Mouse (Mus musculus): ENCODE data around the gene Zcchc3. TPM values are rescaled to one million over a fixed set of nuclear protein-coding genes. Genes with fewer than 3 reads are reported as not detected.

The Zcchc3 gene
- polyA plus RNA-seq, 1 experiment from 2014 or later: 2.6 TPM

- POLR2A ChIA-PET: interaction anchor here (1.1 kb wide), 1 partner anchor 13 kb away, joined by 3 read pairs; the partner anchor contains the start of gene Sox12
- ATAC-seq (no peak), DNase-seq (ENCODE audit: low read depth, low spot score) (no peak)
- in situ Hi-C loops (cut with MboI; ENCODE audit: low pct_unique_long_range_greater_than_20kb): no loop called here
- TF ChIP-seq CTCF (IDR thresholded peaks at IDR 0.05): no peak
- CTCF ChIA-PET: no interaction called here
- no peaks in the 10 kb centered on the region for H3K27me3 ChIP-seq
Measured at GRCm38 (mm10) chr2:152410971-152411371, 3.9 kb downstream of the Zcchc3 start.

GRCm38 (mm10) chr2:152409781-152410180 lies 5.0 kb downstream of the Zcchc3 start:
- H3K27me3 ChIP-seq: no peaks in the 10 kb centered on the region
- no peak for ATAC-seq
- no peak for DNase-seq (ENCODE audit: low read depth, low spot score)
- no peak for TF ChIP-seq CTCF (IDR thresholded peaks at IDR 0.05)
- CTCF ChIA-PET: no interaction called here
- in situ Hi-C loops (cut with MboI; ENCODE audit: low pct_unique_long_range_greater_than_20kb): no loop called here
- POLR2A ChIA-PET: interaction anchor here (0.6 kb wide), 1 partner anchor 42 kb away, joined by 4 read pairs; no protein-coding TSS in a partner anchor

- CTCF ChIA-PET: interaction anchor here (1.5 to 1.7 kb wide), 2 partner anchors 13 to 31 kb away, joined by 3 to 5 read pairs; no protein-coding TSS in a partner anchor
- DNase-seq (ENCODE audit: low read depth, low spot score) (no peak), ATAC-seq (peak; percentile 99)
- in situ Hi-C loops (cut with MboI; ENCODE audit: low pct_unique_long_range_greater_than_20kb): no loop called here
- H3K27me3 ChIP-seq: no peaks in the 10 kb centered on the region
- TF ChIP-seq CTCF (IDR thresholded peaks at IDR 0.05): no peak
- POLR2A ChIA-PET: no interaction called here
Measured at GRCm38 (mm10) chr2:152406126-152406525, 8.7 kb downstream of the Zcchc3 start.

GRCm38 (mm10) chr2:152399122-152399542 lies 15.7 kb downstream of the Zcchc3 start:
- H3K27me3 ChIP-seq: no peaks in the 10 kb centered on the region
- POLR2A ChIA-PET: interaction anchor here (1.3 kb wide), 1 partner anchor 15 kb away, joined by 3 read pairs; no protein-coding TSS in a partner anchor
- CTCF ChIA-PET: no interaction called here
- in situ Hi-C loops (cut with MboI; ENCODE audit: low pct_unique_long_range_greater_than_20kb): no loop called here
- ATAC-seq (no peak), DNase-seq (ENCODE audit: low read depth, low spot score) (no peak)
- TF ChIP-seq CTCF (IDR thresholded peaks at IDR 0.05): no peak

- no peaks in the 10 kb centered on the region for H3K27me3 ChIP-seq
- in situ Hi-C loops (cut with MboI; ENCODE audit: low pct_unique_long_range_greater_than_20kb): no loop called here
- no peak for TF ChIP-seq CTCF (IDR thresholded peaks at IDR 0.05)
- peak; percentile 50 for ATAC-seq
- POLR2A ChIA-PET: interaction anchor here (1.0 to 1.3 kb wide), 2 partner anchors 12 to 15 kb away, joined by 3 read pairs; no protein-coding TSS in a partner anchor
- CTCF ChIA-PET: no interaction called here
- DNase-seq (ENCODE audit: low read depth, low spot score): no peak
Measured at GRCm38 (mm10) chr2:152398691-152399090, 16.1 kb downstream of the Zcchc3 start.

GRCm38 (mm10) chr2:152397680-152398435 lies 17.0 kb downstream of the Zcchc3 start, which contains the start of gene Sox12:
Gene Sox12, minus strand, starts transcription at chr2:152398063.
- ATAC-seq: peak; percentile 70
- no peak for DNase-seq (ENCODE audit: low read depth, low spot score)
- ChIA-PET CTCF (no interaction called here), POLR2A (interaction anchor here (1.0 to 1.4 kb wide), 2 partner anchors 13 to 46 kb away, joined by 3 read pairs; no protein-coding TSS in a partner anchor)
- no peaks in the 10 kb centered on the region for H3K27me3 ChIP-seq
- TF ChIP-seq CTCF (IDR thresholded peaks at IDR 0.05): no peak
- in situ Hi-C loops (cut with MboI; ENCODE audit: low pct_unique_long_range_greater_than_20kb): no loop called here

- no peaks in the 10 kb centered on the region for H3K27me3 ChIP-seq
- ChIA-PET POLR2A (interaction anchor here (1.4 kb wide), 1 partner anchor 46 kb away, joined by 3 read pairs; no protein-coding TSS in a partner anchor), CTCF (no interaction called here)
- no peak for DNase-seq (ENCODE audit: low read depth, low spot score)
- peak; percentile 13 for ATAC-seq
- in situ Hi-C loops (cut with MboI; ENCODE audit: low pct_unique_long_range_greater_than_20kb): no loop called here
- TF ChIP-seq CTCF (IDR thresholded peaks at IDR 0.05): no peak
Measured at GRCm38 (mm10) chr2:152397004-152397589, 17.7 kb downstream of the Zcchc3 start.

GRCm38 (mm10) chr2:152396110-152397003 lies 18.5 kb downstream of the Zcchc3 start:
- ChIA-PET CTCF (no interaction called here), POLR2A (interaction anchor here (0.6 to 1.4 kb wide), 2 partner anchors 45 to 54 kb away, joined by 3 read pairs; no protein-coding TSS in a partner anchor)
- in situ Hi-C loops (cut with MboI; ENCODE audit: low pct_unique_long_range_greater_than_20kb): no loop called here
- ATAC-seq (peak; percentile 49), DNase-seq (ENCODE audit: low read depth, low spot score) (no peak)
- H3K27me3 ChIP-seq: no peaks in the 10 kb centered on the region
- no peak for TF ChIP-seq CTCF (IDR thresholded peaks at IDR 0.05)

GRCm38 (mm10) chr2:152395271-152395920 lies 19.4 kb downstream of the Zcchc3 start:
- ChIA-PET CTCF (interaction anchor here (1.1 kb wide), 1 partner anchor 42 kb away, joined by 3 read pairs; no protein-coding TSS in a partner anchor), POLR2A (interaction anchor here (0.6 kb wide), 1 partner anchor 54 kb away, joined by 3 read pairs; no protein-coding TSS in a partner anchor)
- in situ Hi-C loops (cut with MboI; ENCODE audit: low pct_unique_long_range_greater_than_20kb): no loop called here
- ATAC-seq (no peak), DNase-seq (ENCODE audit: low read depth, low spot score) (no peak)
- TF ChIP-seq CTCF (IDR thresholded peaks at IDR 0.05): no peak
- no peaks in the 10 kb centered on the region for H3K27me3 ChIP-seq
